Mouse (Mus musculus) kidney, postnatal 25 days (tissue): ENCODE measurements around the gene Grid2.
"Not testable (repeated sequence)": the region's sequence is repeated elsewhere in the genome, so short reads cannot be mapped to it uniquely, and the experiment has no call there.

ENCODE experiments used
- DNase-seq, 2 experiments: peaks; one replicate each; pipeline ENCODE4 v3.0.0; 2021; ENCODE audit warnings: mixed read lengths in 2 of 2

Grid2 gene

DNA sequence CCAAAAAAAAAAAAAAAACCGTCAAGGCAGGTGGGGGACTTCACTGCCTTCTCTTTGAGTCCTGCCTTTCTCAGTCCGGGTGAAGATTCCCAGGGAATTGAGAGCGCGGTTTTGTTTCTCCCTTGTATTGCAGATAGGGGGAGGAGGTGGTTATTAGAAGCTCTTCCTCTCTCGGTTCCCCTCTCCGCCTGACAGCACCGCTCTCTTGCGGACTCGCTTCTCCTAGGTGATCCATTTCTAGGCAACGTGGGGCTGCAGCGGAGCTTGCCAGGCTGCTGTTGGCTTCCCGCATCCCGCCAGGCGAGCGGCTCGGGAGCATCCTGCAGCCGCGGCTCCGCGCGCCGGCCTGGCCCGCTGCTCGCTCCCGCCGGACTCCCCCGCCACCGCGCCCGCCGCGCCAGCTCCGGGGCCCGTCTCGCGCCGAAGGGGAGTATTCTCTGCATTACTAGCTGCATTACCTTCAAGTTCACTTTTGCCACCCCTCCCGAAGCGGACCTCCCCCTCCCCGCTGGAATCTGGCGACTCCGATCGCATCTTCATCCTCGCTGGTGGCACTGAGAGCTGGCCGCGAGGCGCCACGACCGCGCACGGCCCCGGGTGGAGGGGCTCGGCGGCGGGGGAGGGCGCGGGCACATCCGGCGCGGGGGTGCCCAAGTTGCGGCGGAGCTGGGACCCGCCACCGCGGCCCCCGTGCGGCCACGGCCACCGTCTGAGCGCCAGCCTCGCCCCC lies at the start of gene Grid2:
Gene Grid2 (plus strand): TSS at position 51 of the 730 bp plus-strand sequence.
- peak in 1 of 2 experiments; percentile 33 for DNase-seq

- DNase-seq: no peak
Measured at GRCm38 (mm10) chr6:63250738-63251137, 4.9 kb upstream of the Grid2 start.

DNA sequence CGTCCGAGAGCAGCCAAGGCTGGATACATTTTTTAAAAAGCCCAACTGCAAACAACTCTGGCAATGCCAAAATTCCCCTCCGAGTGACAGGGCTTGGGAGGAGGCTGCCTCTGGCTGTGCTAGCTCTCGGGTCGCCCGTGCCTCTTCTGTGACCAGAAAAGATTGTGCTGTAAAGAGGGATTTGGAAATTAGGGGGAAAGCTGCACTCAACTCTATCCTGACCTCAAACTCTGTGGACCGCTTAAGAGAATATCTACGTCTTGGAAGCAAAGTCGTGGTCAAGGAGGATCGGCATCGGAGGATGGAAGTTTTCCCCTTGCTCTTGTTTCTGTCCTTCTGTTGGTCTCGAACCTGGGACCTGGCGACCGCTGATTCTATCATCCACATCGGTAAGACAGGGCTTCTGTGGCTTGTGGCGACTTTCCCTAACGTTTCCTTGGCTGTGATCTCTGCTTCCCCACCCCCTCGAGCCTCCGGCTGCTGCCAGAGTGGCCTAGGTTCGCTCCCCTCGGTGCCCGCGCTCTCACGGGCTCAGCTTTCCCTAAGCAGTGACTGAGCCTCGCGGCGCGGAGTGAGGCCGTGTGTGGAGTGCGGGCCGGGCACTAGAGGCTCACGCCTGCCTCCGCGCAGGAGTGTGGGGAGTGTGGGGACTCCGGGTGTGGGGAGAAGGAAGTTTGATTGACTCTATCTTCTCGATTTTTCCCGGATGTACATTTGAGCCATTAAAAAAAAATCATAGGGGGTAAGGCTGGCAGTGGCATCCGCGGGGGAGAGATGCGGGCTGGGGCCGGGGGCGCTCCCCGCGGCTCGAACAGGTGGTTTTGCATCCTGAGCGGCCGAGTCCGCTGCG lies 1.1 kb downstream of the Grid2 start:
- DNase-seq: peak in 1 of 2 experiments; percentile 29

- DNase-seq: peak in 1 of 2 experiments; percentile 43
Measured at GRCm38 (mm10) chr6:63257406-63257845, 1.8 kb downstream of the Grid2 start.

GRCm38 (mm10) chr6:63257876-63258275 lies 2.2 kb downstream of the Grid2 start:
- no peak for DNase-seq

DNA sequence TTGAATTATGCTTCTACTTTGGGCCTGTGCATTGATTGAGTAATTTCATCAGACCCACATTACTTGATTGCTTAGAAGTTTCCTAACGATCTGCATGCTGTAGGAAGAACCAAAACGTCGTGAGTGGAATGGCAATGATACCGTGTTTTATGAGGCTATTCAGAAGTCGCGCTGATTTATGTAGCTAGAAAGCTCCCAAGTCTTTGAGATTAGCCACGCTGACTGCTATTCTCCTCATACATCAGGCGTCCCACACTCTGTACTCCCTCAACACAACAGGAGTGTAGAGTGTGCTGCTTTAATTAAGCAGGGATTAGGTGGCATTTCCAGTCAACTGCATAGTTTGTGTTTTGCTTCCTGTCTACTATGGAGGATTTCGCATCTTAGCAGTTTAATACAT lies 4.1 kb downstream of the Grid2 start:
- no peak for DNase-seq

GRCm38 (mm10) chr6:63284419-63284818 lies 28.7 kb downstream of the Grid2 start:
- no peak for DNase-seq

GRCm38 (mm10) chr6:63342438-63343004 lies 86.8 kb downstream of the Grid2 start:
- DNase-seq: no peak

DNA sequence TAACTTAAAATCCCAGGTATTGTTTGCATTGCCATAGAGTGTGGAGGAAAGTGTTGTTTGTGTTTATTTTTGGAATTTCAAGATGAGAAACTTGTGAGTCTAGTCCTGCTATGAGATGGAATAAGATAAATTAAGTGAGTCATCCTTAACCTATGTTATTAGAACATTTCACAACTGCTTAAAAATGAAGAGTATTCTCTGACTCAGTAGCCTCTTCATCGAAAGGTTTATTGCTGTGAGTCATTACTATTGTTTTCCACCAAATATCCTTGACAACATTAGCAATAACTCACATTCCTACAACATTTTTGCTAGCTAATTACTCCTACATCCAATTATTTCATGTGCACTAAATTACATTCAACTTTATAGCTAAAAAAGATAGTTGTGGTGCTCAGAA lies 91.3 kb downstream of the Grid2 start:
- DNase-seq: no peak

- DNase-seq: no peak
Measured at GRCm38 (mm10) chr6:63381061-63381611, 125.5 kb downstream of the Grid2 start.

DNA sequence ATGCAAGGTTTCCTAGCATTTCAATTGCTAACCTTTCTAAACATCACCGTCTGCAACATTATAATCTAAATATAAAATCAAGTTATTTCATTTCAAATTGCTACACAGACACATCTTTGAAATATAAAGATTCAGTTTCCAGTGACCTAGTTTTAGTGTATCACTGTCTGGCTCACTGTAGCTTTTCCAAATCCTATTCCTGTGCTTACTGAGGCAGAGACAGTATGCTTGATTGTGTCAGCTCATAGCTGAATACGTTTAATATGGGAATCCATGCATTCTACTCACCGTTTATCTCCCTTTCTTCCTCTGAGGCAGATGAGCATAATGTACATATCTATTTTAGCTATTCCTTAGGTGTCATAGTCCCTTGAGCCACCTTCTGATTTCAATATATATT lies 146.0 kb downstream of the Grid2 start:
- no peak for DNase-seq

GRCm38 (mm10) chr6:63417534-63417933 lies 161.9 kb downstream of the Grid2 start:
- DNase-seq: no peak

- no peak for DNase-seq
Measured at GRCm38 (mm10) chr6:63432751-63433150, 177.1 kb downstream of the Grid2 start.

- no peak for DNase-seq
Measured at GRCm38 (mm10) chr6:63448175-63448574, 192.5 kb downstream of the Grid2 start.

DNA sequence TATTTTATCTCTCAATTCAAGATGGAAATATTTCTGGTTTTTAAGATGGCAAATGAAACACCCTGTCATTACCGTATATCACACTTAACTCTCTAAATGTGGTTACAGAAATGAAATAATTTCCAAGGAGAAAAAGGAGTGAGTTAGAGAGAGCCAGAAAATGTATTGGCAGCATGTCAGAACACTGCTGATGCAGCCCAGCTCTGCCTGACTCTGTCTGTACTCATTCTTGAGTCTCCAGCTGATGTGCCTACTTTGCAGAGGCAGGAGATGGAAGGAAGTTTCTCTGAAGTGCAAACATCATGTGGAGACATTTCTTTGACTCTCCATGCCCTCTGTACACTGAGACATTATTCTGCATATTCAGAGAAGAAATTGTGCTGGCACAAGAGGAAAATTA lies 226.5 kb downstream of the Grid2 start:
- DNase-seq: no peak

DNA sequence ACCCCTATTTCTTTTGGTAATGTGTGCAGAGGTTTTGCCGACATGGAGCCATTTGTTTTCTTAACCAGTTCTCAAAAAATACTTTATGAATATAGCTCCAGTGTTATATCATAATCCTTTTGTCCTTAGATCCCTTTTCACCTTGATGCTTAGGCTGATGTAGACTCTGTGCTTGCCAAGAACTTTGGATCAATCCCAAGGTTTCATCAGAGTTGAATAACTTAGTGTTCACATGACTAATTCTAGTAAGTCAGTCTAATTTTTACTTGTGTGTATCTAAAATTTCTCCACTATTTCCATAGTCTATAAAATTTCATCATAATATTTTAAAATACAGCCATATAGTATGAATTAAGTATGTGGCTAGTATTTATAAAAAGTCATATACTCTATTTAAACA lies 259.3 kb downstream of the Grid2 start:
- DNase-seq: no peak

DNA sequence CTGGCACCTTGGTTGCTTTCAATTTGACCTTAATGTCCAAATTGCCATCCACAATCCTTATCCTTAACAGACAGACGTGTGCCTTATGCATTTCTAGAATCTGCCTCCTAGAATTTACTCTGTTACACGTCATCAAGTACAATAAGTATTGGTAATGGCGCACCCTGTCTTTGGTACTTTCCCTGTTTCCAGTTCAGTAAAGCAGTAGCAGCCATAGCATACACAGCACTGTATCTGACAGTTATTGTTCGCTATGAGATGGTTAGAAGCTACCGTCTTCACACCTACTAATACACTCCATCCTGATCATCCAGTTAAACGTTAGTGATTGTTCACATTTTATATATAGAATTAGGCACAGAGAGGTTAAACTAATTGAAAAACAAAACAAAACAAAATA lies 260.3 kb downstream of the Grid2 start:
- no peak for DNase-seq

DNA sequence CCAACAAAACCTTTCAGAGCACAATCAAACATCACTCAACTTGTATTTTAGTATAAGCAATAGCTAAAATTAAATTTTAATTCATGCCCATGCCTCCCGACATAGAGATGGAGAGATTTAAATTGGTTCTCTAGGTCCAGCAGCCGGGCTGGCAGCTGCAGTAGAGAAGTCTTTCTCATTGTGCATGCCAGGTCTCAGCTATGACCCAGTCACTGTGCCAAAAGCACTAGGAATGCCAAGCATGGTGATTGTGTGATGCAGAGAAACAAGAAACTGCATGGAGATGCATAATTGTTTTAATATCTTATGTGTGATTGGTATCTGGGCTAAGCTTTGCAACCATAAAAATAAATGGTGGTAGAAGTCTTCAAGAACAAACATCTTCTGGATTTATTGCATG lies 276.1 kb downstream of the Grid2 start:
- no peak for DNase-seq

GRCm38 (mm10) chr6:63532901-63533300 lies 277.2 kb downstream of the Grid2 start:
- DNase-seq: no peak

GRCm38 (mm10) chr6:63547741-63548140 lies 292.1 kb downstream of the Grid2 start:
- DNase-seq: no peak

DNA sequence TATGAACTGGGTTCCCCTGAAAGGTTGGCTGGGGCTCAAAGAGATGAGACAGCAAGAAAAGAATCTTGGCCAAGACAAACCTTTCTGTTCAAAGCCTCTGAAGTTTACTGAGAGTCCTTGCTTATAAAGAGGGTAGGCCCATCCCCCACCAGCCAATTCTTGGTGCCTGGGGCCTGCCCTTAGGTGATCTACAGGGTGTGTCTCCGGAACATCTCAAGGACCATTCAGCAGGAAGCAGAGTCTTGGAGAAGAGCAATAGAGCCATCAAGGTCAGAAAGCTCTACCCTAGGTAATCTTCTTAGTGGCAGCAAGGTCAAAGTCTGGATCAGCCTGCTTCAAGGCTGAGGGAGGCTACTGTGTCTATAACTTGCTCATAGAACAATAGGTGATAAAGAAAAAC lies 313.1 kb downstream of the Grid2 start:
- DNase-seq: not testable (repeated sequence)

DNA sequence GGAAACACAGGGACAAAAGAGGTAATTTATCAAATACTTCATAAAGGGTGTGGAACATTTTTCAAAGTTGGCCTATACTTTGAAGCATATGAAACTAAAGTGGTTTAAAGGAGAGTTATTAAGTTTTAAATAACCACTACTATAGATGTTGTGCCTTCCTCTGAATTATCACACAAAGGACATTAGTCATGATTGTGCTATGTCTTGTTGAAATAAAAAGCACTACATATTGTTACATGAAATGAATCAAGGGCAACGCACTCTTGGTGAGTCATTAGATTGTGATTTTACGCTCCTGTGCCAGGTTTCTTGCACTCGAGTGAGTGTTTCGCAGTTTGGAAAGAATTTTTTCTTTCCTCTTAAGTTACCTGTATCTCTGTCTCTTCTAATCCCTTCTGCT lies 335.0 kb downstream of the Grid2 start:
- DNase-seq: no peak

DNA sequence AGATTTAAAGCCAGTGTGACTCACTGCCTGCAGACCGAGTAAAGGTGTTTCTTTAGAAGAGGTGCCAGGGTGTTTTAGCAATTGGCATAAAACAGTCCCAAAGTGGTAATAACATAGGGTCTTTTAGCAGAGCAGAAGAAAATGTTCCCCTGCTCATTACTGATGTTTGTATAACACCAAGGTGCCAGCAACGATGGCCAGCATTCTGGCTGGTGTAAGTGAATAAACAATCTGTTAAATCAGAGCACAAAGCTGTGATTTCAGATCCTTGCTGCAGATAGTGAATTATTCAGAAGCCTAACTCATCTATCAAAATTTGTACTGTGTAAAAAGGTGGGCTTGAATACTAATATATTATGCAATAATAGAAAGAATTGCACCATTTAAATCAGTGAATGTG lies 353.9 kb downstream of the Grid2 start:
- DNase-seq: no peak
